Mouse (Mus musculus) kidney, postnatal 36 days (tissue): ENCODE measurements around the gene Trim28.

Experiments used
- DNase-seq, 2 experiments: peaks; one replicate each; pipeline ENCODE4 v3.0.0; 2021 to 2022; ENCODE audit warnings: mixed read lengths in 2 of 2

Trim28 gene

DNA sequence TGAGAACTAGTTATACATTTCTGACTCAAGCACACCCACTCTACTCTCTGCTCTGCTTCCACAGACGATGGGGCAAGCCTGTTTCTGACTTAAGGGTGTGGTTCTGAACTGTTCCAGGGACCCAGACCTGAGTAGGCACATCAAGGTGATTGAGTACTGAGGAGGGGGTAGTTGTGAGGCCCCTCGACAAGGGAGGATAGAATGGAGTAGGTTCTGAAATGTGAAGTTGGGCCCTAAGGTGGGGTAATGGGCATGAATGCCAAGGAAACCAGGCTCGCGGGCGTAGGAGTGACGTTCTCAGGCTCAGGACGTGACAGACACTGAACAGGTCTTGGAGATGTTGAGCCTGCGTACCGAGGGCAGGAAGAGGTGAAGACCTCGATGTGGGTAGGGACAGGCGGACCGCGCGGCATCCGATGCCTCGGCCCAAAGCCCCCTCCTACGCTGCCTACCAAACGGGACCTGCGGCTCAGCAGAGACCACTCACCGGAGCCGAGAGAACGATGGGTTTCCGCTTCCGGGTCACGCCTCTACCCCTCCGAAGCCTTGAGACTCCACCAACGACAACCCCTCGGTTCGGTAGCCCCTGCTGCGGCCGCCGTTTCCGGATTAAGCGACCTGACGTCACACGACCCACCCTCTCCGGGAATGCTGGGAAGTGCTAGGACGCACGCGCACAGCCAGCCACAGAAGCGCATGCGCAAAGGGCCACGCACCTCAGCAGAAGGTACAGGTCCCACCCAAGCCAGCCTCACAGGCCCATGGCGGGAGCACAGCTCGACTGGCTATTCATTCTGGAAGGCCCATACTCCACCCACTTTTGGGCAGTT, 35.4 kb downstream of the Trim28 start, which contains the start of gene Chmp2a:
TSS of gene Chmp2a (minus strand) at position 660 of the 830 bp plus-strand sequence.
- peak; percentile 98 to 99 for DNase-seq

DNA sequence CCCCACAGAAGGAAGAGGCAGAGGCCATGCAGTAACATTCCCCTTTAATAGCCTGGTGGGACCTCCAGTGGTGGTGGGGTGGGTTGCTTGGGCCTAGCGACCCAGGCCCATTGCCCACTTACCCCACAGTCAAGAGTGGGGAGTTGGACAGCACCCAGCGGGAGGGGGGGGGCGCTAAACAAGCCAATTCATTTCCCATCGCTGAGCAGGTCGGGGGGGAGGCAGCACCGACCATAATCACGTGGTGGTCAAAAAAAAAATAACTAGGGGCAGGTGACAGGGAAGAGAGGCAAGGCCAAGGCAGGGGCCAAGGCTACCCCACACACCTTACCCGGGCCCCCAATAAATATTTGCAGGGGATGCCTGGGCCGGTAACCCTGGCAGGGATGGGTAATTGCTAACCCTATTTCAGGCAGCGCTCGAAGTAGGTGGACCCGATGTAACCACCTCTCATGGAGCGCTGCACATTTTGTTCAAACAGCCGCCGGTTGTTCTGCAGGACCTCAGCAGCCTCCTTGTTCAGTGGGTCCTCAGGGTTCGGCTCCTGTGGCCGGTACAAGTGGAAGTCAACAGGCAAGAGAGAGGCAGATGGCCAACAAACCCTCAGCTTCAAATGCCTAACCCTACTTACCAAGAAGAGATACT, 36.4 kb downstream of the Trim28 start:
- no peak for DNase-seq

DNA sequence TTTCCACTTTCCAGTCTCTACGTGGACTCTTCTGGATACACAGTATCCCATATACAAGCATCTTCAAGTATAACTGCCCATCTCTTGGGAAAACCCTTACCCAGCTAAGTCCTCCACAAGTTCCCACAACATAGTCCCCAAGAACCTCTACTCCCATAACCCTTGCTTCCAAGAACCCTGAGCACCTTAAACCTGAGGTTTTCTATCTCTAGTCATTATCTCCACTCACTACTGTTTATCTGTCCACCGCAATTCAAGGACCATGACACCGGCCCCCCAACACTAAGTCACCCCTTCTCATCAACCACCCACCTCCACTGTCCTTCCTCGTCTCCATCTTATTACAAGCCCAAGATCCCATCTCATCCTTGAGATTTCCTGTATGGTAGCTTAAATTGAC, 37.9 kb downstream of the Trim28 start:
- no peak for DNase-seq

DNA sequence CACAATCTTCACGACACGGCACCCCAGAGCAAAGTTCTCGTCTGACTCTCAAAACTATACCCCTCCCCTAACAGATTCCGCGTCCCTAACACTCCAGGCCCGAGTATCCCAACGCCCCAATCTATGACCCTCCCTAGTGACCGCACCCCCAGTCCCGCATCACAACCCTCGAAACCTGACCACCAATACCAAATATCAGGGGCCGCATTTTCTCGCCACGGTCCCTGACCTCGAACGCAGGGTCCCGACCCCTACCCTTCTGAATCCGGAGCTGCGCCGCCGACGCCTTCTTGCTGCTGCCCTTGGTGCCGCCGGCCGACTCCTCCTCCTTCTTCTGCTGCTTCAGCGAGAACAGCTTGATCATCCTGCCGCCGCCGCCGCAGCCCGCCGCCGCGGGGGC, 38.5 kb downstream of the Trim28 start:
- DNase-seq = no peak

DNA sequence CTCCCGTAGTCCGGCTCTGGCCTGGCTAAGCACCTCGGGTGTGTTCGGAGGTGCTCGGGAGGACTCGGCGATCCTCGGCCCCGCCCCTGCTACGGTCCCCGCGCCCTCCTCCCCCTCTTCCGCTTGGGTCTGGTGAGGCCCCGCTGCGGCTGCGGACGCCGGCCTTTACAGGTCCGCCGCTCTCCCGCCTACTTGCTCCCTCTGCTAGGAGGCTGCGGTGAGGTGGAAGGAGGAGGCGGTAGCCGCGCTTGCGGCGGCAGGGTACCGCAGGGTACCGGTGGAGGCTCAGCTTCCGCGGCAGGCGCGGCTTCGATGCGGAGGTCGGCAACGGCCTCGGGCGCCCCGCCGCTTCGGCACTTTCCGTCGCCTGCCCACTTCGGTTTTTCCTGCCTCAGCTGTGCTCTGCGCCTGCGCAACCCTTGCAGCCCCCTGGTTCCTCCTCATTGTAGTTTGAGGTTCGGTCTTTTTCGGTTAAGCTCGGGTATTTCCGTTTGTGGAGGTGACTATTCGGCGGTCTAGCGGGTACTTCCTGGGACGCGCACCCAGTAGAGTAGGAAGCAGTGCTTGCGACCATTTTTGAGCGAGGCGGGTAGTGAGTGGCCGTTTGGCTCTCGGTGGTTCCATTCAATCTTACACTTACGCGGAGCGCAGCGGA, 39.1 kb downstream of the Trim28 start, which contains the start of gene Ube2m:
TSS of gene Ube2m (minus strand) at position 375 of the 655 bp plus-strand sequence.
- peak; percentile 98 to 99 for DNase-seq

DNA sequence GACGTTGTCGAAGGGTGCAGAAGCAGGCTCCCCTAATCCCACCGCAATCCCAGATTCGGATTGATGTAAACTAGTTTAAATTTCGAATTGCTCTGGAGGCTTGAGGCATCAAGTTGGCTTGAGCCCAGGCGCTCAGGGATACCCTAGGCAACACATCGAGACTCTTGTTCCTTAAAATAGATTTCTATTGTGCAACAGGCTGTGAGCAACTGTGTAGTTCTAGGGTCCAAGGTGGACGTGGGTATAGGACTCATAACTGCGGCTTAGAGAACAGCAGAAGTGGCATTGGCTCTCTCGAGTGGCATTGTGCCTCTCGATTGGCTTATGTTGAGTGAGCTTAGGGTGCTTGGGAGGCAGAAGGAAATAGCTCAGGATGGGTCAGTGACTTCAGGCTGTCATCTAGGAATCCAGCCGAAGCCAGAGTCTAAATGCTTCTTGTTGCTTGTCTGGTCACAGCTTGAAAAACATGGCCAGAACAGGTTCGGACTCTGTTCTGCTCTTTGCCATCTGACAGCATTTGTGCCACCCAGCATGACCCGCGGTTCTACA, 39.8 kb downstream of the Trim28 start:
- DNase-seq = peak; percentile 46 to 67

DNA sequence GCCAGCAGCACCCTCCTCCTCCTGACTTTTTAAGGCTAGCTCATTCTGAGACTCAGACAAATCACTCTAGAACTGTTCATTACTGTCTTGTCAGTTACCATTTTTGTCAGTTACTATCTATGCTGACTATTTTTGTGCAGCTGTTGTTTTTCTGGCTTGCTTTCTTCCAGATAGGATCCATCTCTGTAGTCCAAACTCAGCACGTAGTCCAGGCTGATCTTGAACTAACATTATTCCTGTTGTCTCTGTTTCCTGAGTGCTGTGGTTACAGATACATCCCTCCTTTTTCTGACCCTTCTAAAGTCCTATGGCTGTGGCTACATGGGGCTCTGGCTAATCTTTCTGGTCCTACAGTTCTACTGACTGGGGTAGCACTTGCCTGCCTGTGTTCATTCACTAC, 40.3 kb downstream of the Trim28 start:
- no peak for DNase-seq

DNA sequence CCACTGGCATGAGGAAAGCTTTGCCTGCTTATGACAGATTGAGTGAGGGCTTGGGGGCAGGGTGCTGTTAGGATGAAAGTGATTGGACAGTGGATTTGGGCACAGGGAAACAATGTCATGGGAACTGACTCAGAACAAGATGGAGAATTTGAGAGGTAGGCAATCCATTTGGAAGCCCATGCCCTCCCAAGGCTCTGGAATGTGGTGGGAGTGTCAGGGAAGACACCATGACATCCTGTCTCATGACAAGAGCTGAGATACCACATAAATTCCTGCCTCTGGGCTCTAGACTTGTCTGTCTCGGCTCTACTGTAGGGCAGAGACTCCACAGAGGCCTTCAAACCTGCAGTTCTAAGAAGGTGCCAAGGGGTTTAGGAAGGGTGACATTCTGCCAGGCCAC, 42.3 kb downstream of the Trim28 start:
- DNase-seq = no peak

DNA sequence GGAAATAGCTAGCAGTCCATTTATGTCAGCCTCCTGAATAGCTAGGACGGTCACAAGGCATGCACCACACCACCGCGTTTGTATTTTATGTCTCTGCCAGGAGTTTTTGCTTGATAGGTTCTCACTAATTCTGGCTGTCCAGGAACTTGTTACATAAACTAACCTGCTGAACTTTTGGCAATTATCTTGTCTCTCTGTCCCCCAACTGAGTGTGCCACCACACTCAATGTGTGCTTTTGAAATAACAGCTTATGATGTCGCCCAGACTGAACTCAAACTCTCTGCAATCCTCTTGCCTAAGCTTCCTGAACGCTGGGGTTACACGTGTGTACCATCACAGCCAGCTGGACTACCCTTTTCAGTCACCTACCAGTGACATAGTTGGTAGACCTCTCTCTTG, 43.6 kb downstream of the Trim28 start:
- no peak for DNase-seq

DNA sequence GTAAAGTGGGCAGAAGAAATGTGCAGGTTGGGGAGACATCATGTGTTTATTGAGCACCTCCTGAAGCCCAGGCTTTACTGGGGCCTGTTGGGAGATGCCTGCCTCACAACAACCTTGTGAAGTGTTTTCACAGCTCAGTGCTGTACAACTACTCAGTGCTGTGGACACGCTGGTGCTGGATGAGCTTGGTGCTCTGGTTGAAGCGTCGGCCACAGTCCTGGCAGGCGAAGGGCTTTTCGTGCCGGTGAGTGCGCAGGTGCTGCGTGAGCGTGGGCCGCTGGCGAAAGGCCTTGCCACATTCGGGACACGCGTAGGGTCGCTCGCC, 44.2 kb downstream of the Trim28 start:
- no peak for DNase-seq

DNA sequence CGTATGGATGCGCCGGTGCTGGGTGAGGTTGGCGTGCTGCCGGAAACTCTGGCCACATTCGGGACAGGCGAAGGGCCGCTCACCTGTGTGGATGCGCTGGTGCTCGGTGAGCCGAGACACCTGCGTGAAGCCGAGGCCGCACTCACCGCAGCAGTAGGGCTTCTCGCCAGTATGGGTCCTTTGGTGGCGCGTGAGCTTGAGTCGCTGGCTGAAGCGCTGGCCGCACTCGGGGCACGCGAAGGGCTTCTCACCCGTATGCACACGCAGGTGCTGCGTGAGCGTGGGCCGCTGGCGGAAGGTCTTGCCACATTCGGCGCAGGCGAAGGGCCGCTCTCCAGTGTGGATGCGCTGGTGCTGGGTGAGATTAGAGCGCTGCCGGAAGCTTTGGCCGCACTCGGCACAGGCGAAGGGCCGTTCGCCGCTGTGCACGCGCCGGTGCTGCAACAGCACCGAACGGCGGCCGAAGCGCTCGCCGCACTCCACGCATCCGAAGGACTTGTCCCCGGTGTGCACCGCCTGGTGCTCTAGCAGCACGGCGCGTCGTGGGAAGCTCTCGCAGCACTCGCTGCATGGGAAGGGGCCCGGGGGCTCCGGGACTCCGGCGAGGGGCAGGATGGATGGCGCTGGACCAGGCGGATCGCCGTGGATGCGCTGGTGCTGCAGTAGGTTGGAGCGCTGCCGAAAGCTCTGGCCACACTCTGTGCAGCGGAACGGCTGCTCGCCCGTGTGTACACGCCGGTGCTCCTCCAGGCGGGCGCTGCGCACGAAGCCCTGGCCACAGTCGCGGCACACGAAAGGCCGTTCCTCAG, 44.7 kb downstream of the Trim28 start:
- DNase-seq = peak in 1 of 2 experiments; percentile 62

DNA sequence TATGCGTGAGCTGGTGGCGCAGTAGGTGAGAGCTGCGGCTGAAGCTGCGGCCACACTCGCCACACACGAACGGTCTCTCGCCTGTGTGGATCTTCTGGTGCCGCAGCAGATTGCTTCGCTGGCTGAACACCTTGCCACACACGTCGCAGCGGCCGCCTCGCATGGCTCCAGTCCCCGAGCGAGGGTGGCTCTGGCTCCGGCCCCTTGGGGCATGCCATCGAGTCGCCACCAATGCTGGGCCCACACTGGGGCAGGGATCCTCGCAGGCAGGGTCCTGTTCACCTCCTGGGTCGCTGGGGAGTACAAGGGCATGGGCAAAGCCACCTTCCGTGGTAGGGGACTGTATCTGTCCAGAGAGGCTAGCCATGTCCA, 45.3 kb downstream of the Trim28 start:
- DNase-seq = no peak

DNA sequence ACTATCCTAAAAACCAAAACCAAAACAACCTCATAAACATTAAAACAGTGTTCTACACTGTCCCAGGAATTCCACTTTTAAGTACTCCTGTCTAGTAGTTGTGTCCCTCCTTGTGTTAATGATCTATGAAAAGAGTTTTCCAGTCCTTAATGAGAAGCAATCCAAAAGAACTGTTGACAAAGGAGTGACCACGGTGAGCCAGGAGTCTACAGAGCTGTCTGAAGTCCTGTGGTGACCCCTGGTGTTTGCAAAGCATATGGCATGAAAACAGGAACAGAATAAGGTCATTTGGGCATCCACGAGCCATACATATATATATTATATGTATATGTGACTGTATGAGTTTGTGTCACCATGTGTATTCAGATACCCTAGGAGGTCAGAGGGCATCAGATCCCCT, 47.2 kb downstream of the Trim28 start:
- peak; percentile 82 to 84 for DNase-seq

DNA sequence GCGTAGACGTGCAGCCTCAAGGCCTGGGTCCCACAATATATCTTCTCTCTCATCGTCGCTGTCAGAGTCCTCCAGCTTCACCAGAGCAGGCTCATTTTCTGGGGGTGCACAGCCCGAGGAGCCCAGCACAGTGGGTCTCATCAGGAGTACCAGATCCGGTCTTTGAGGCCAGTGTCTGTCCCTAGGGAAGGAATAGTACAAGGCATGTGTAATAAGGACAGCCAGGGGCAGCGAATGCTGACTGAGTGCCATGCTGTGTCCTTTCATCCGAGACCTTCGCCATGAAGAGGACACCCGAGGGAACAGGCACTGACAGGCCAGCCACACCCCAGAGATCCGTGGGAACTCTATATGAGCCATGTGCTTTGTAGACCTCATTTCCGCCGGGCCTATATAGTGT, 54.1 kb downstream of the Trim28 start:
- DNase-seq = no peak

DNA sequence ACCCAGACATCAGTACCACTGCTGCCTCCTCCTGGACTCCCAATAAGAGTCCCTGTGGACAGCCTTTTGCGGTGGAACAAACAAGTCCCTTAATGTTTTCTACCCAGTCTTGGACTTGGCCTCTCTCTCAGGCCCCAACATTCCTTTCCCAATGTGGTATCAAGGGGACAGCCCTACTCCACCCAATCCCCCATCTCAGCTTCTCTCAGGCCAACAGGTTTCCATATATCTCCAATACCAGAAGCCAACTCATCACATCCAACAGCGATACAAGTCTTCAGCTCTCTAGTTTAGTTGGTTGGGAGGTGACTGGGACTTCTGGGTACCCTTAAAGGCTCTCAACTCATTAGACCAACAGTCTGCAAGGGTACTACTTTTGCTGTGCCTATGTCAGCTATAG, 54.6 kb downstream of the Trim28 start:
- no peak for DNase-seq

DNA sequence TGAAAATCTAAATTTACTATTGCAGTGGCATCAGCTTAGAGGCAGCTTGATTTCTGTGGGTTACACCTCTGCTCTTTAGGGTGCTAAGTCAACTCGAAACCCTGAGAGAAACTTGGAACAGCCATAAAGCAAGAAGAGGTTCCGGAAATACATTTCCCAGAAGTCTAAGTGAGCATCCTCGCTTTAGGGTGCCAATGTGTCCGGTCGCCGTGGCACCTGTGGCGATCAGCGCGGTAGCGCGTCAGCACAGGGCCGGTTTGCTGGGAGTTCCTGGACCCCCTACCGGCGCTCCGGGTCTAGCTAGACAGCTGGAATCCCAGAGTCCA, 55.0 kb downstream of the Trim28 start:
- no peak for DNase-seq

DNA sequence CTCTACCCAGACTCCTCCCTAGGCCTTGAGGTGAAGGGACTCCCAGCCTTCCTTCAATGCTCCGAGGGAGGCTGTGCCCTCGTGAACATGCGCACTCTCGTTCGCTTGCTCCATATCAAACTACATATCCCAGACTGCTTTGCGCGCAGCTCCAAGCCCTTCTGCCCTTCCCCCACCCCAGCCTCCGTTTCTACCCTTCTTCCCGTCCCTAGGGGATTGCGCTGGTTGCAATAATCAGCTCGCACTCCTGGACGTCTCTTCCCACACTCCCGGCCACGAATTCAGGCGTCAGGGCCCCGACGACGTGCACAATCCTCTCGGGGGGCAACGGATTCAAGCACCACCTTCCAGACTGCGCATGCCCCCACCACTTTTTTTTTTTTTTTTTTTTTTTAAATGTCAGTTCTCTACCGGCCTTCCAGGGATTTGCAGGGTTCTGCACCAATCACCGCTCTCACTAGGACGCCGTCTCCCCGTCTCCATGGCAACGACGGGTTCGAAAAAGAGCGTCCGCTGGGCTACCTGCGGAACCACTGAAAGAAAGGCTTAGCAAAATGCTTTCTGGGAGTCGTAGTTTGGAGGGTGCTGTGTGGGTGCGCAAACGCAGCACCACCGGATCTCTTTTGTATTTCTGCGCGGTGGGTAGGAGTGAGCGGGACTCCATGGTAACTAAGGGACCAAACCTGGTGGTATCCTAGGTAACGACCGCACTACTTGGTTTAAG, 55.5 kb downstream of the Trim28 start, which contains the start of gene Mzf1:
TSS of gene Mzf1 (minus strand) at position 478 of the 724 bp plus-strand sequence.
- DNase-seq = peak; percentile 96 to 98

DNA sequence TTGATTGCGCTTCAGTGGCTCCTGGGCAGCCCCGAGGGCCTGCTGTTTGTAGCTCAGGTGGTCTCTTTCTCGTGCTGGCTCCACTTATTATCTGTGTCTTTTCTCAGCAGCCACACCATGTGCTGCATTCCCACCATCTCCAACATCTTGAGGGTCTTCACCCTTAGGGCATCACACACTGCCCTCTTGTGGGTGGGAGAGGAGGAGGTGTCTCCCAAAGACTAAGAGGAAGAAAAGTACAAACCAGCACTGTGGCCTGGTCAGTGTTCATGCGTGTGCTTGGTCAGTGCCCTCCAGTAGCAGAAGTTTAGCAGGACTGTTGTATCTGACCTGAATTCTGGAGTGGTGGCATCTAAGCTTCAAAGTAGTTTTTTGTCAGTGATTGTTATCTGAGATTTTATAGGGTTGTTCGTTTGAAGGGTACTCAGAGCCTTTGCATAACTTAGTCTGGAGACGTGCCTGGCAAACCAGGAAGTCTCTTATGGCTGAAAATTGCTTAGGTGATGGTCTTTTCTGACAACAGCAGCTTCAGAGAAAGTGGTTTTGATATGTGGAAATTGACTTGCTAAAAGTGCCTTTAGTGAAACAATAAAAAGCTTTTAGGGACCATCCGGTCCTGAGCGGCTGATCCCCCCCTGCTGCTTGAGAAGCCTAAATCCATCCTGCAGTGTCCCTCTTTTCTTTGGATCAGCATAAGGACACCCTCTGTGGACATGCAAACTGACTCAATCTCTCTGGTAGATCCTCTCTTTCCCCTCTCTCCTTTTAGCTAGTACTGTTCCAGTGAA, 58.2 kb downstream of the Trim28 start:
- DNase-seq = no peak

DNA sequence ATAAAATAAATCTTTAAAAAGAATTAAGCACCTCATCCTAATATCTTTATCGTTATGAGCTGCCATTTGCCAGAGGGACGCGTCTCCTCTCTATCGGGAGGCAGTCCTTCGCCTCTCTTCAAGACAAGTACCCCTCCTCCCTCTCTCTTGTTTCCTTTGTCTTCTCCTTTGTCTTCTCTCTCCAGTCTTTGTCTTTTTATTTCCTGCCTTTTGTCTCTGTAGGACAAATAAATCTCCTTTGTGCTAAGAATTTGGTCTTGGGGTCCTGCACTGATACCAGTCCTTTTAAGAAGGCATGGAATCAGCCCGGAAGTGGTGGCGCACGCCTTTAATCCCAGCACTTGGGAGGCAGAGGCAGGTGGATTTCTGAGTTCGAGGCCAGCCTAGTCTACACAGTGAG, 60.6 kb downstream of the Trim28 start:
- no peak for DNase-seq

DNA sequence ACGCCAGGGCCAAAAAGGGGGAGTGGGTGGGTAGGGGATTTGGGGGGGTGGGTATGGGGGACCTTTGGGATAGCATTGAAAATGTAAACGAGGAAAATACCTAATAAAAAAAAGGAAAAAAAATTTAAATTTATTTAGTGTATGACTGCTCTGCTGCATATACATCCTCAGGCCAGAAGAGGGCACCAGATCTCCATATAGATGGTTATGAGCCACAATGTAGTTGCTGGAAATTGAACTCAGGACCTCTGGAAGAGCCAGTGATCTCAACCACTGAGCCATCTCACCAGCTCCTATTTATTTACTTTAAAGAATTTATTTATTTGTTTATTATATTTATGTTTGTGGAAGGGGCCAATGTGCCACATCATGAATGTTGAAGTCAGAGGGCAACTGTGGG, 64.5 kb downstream of the Trim28 start:
- DNase-seq = peak in 1 of 2 experiments; percentile 32

DNA sequence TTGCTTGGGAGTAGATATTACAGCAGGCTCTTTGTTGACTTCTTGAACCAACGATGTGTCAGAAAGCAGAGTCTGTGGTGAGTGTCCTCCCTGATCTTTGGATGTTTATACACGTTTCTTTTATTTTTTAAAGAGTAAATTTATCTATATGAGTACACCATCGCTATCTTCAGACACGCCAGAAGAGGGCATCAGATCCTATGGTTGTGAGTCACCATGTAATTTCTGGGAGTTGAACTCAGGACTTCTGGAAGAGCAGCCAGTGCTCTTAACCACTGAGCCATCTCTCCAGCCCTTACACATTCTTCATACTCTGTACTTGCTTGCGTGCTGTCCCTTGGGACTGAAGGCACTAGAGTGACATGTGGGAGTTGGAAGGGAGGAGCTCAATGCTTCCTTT, 73.4 kb downstream of the Trim28 start:
- no peak for DNase-seq
